Mouse (Mus musculus) spleen, adult 18-20 months (tissue): ENCODE data around the gene Nell2.

Experiments
- DNase-seq, 2 experiments: peaks; one replicate each; pipeline ENCODE4 v3.0.0; 2022; ENCODE audit warnings: mixed read lengths in 2 of 2

Nell2 gene

DNA sequence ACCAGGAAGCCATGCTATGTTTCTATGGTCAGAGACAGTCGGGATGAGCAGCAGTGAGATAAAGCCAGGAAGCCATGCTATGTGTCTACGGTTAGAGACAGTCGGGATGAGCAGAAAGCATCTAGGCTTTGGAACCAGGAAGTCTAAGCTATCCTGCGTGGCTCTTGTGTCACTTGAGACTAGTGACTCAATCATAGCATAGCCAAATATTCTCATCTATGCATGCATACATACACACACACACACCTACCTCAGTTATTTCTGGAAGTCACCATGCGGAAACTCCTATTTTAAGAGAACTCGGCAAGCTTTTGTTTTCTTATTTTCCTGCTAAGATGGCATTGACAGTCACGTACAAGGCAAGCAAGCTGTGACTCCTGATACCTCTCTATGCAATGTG, 457.5 kb downstream of the Nell2 start:
- no peak for DNase-seq

DNA sequence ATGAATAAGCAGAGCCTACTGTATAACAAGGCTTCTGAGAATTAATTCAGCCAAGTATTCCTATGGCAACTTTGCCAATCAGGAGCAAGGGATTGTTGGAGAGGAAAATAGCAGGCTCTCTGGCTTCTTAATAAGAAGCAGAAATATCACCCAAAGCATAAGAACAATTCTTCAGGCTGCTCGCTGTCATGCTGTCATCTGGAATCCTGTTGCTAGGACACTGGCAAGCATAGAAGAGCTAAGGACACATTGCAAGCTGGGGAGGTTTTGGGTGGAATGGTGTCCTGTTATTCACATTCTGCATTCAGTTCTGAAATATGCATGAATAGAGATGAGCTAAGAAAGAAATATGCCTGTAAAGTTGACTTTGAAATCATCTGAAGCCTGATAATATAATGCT, 459.6 kb downstream of the Nell2 start:
- no peak for DNase-seq

DNA sequence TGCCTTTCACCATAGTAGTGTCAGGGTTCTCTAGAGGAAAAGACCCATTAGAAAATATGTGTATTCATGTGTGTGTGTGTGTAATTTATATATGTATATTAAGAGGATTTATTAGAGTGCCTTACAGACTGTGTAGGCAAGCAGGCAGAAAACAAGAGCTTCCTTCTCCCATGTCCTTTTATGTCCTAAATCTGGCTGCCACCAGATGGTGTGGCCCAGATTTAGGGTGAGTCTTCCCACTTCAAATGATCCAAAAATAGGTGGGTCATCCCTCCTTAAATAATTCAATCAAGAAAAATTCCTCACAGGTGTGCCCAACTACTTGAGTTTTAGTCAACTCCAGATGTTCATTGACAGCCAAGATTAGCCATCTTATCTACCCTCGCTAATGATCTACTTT, 460.3 kb downstream of the Nell2 start:
- no peak for DNase-seq

DNA sequence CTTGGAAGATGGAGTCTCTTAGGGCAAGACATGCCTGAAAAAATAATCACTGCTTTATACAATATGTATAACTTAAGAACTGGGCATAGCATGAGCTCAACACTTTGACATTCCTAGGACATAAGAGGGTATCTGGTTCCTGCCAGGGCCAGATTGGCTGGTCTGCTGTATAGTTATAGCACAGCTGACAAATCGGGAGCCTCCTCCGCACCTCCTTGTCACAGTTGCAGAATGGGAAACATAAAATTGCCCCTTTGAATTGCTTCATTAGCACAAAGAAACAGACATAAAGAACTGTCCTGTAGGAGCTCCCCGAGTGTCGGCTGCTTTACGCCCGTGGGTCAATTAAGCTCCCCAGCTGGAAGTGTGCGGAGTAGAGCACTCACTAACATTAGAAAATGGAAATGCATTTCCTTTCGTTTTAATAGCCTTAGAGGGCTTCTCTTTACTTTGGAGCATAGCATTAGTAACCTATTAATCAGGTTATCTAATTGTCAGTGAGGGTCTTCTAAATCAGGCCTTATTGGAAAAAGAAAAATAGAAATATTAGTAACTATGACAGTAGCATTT, 473.2 kb downstream of the Nell2 start:
- no peak for DNase-seq

DNA sequence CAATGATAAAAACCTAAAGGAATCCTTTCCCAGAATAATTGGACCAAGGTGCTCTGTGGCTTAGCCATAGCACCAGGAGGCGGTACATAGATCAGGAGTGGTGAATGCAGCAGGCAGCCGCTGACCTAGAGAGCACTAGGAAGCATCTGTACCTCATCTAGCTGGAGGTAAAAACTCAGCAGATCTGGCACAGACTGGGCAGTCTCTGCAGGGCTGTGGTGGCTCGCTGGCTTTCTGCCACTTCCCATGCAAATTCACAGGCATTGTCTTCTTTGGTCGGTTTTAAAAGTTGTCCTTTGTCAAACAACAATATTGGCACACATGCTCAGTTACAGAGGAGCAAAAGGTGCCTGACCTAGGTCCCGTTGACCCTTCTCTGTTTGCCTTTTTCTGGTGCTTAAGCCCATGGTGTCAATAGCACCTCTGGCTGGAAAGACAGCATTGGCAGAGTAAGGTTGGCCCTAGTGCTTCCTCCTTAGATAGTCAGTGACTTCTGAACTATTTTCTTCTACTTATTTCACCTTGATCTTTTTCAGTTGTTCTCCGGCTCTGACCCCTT, 479.1 kb downstream of the Nell2 start:
- DNase-seq, result no peak

DNA sequence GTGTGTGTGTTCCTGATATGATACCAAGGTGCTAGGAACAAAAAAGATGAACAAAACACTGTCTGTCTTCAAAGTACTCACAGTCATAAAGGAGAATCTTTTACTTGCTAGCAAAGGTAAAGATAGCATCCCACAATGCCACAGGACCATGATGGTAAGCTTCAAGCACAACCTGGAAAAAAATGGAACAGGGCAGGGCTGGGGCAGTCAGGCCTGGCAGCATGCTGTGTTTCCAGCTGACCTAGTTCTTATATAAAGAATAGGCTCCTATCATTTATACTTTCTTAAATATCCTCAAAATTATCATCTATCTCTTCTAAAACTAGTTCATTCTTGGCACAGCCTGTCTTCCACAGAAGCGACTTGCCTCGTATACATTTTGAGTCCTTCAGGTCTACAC, 480.9 kb downstream of the Nell2 start:
- DNase-seq, result no peak

DNA sequence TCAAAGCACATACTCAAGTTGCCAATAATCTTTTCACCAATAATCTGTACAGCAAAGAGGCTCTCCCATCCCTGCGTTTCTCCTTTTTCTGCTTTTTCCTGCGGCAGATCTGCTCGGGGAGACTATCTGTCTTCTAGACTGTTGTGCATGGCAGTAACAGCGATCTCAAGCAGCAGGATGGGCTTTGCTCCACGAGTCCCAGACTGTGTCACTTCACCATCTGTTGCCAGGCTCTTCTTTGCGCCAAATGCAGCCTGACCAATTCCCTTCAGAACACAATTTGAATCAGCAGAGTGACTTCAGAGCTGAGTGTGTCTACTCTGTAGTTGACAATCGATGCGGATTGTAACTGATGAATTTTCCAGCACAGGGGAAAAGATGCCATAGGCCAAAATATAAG, 484.3 kb downstream of the Nell2 start:
- DNase-seq, result no peak

DNA sequence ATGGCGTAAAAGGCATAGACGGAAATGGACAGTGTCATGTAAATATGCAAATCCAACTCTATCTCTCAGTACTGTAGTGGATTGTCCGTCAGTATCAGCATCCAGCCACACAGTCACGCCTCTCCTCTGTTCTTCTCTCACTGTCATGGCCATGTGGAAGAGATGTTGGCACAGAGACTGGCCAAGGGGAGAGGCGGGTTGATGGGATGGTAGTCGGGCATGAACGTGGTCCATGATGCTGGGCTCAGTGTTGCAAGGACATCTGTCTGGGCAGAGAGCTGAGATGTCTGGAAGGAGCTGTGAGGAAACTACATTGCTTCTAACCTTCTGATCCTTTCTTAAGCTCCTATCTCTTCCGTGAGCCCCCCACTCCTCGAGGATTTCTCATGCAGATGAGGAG, 485.9 kb downstream of the Nell2 start:
- no peak for DNase-seq

DNA sequence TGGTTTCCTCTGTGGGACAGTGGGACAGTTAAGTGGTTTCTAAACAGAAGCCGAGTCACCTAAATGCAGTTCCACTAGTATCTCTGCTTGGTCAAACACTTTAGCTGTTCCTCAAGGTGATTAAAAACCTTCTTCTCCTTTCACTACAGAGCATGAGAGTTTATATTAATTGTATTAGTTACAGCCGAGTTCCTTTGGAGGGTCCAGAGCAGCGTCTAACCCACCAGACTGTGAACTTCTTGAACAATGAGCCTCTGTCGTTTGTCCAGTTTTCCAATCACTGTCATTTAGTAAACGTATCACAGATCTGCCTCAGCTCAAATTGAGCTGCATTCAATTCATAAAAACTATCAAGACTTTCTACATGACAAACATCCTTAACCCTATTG, 498.9 kb downstream of the Nell2 start:
- no peak for DNase-seq

DNA sequence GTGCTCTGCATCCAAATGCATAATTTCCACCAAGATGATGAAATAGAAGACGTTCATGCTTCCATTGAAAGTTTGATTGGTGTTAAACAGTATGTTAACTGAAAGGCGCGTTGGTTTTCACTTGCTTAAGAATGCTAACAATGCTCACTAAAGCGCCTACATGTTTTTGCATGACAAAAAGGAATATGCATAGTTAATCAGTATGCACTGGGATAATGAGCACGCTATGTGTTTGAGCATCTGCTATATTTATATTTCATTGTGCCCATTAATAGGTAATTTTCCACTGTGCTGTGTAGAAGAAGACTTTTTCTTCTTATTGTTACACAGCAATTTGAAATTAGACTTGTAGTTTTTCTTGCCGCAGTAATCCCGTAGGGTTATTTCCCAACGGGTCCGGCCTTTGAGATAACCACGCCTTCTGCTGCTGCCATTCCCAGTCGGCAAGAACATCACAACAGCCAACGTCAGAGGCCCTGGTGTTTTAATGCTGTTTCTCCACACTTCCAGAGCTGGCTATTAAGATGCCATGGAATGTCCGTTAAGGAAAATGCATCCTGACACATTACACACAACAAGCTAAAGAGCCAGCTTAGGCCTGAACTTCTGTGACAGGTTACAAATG, 499.4 kb downstream of the Nell2 start:
- no peak for DNase-seq
